Mouse (Mus musculus) testis, adult 2 months (tissue): Measurements from ENCODE around the gene Usp7. TPM values are rescaled to one million over a fixed set of nuclear protein-coding genes. Genes with fewer than 3 reads are reported as not detected.

Experiments
- H3K27ac ChIP-seq: fragments of 200-500 bp; 2 replicates; pipeline ENCODE4 v1.5.1; 2012; ENCODE audit warnings: low read depth, low read length; ENCODE audit not compliant: control insufficient read depth, insufficient read depth
- H3K27me3 ChIP-seq: fragments of 200-500 bp; 2 replicates; pipeline ENCODE4 v1.6.1; 2012; ENCODE audit warnings: mild to moderate bottlenecking, low read length, moderate library complexity; ENCODE audit not compliant: control insufficient read depth, insufficient read depth
- H3K36me3 ChIP-seq: fragments of 200-500 bp; 2 replicates; pipeline ENCODE4 v1.6.1; 2012; ENCODE audit warnings: mild to moderate bottlenecking, low read length; ENCODE audit not compliant: control insufficient read depth, insufficient read depth
- H3K4me1 ChIP-seq: fragments of 200-500 bp; 2 replicates; pipeline ENCODE4 v1.6.1; 2012; ENCODE audit warnings: low read length; ENCODE audit not compliant: control insufficient read depth, insufficient read depth
- H3K4me3 ChIP-seq: fragments of 200-500 bp; 2 replicates; pipeline ENCODE4 v1.5.1; 2012; ENCODE audit warnings: low read depth, mild to moderate bottlenecking, low read length, moderate library complexity, mixed read lengths; ENCODE audit not compliant: control insufficient read depth
- CTCF ChIP-seq: fragments of 200-500 bp; IDR thresholded peaks from 2 replicates; pipeline ENCODE4 v1.5.1; 2012; ENCODE audit warnings: low read depth, mild to moderate bottlenecking, inconsistent platforms, low read length, moderate library complexity; ENCODE audit not compliant: control insufficient read depth, insufficient read depth, insufficient replicate concordance
- POLR2A ChIP-seq: fragments of 200-500 bp; IDR thresholded peaks from 2 replicates; pipeline ENCODE4 v1.6.1; 2012; ENCODE audit warnings: low read depth, mild to moderate bottlenecking, inconsistent platforms, low read length, moderate library complexity; ENCODE audit not compliant: control insufficient read depth
- polyA plus RNA-seq: library from polyadenylated mRNA; depleted of rRNA; stranded (reverse); fragments of >200 nt; gene quantifications from 2 replicates; pipeline ENCODE4 v1.2.3, GENCODE M21; 2012

Usp7 gene
- polyA plus RNA-seq, 1 experiment: 61.5 TPM

DNA sequence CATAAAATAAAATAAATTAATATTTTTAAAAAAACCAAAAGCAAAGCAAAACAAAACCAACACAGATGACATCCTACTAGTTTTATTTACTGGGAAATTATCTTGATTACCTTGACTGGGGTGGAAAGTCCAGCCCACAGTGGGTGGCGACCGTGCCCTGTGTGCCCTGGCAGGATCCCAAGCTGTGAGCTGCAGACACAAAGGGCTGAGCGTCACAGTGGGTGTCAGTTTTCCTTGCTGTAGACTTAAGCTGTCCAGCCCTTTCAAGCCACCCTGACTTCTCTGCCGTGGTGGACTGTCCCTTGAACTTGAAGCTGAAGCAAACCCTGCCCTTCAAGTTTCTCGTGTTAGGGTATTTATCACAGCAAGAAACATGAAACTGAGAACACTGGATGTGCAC is 114.1 kb downstream of the Usp7 start:
- Histone ChIP-seq H3K4me3 (no peak overlapping the region), H3K4me1 (peaks cover 7% of the 10 kb centered on the region), H3K36me3 (no peaks in the 10 kb centered on the region), H3K27ac (no peak overlapping the region), H3K27me3 (no peaks in the 10 kb centered on the region)
- TF ChIP-seq POLR2A: no peak
- TF ChIP-seq CTCF: no peak

DNA sequence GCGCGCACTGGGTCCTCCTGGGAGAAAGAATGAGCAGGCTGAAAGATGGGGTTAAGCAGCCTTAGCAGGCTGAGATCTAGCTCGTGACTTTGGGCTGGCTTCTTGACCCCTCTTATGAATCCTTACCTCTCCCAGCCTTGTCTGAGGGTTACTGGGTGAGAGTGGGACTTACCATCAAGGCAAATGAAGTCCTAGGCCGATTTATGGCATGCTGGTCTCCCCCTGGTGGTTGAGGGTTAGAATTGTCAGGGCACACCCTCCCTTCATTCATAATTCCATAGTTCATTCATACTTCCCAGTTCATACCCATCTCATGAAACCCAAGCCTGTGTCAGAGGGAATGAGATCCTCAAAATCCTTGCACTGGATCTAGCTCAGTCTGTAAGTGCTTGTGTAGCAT is 115.3 kb downstream of the Usp7 start:
- no peak overlapping the region for H3K27ac ChIP-seq
- H3K4me1 ChIP-seq: peaks cover 11% of the 10 kb centered on the region
- H3K36me3 ChIP-seq: no peaks in the 10 kb centered on the region
- H3K4me3 ChIP-seq: no peak overlapping the region
- TF ChIP-seq CTCF (peak; percentile 45; the same call in 1 of the 2 replicates), POLR2A (no peak)
- H3K27me3 ChIP-seq: no peaks in the 10 kb centered on the region

DNA sequence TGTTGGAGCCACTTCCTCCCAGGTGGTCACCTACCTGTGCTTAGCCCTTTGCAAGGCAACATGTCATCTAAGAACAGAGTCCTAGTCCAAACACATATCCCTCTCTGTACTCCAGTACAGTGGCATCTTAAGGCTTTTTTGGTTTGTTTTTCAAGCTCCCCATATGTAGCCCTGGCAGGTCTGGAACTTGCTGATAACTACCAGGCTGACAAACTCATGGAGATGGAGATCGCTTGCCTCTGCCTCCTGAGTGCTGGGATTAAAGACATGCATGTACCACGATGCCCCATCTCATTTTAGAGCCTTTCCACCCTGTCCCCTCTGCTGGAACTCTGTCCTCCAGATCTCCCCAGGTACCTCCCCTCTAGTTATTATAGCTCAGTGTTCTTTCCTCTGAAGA is 115.9 kb downstream of the Usp7 start:
- Histone ChIP-seq H3K4me3 (no peak overlapping the region), H3K27me3 (no peaks in the 10 kb centered on the region), H3K27ac (no peak overlapping the region), H3K36me3 (no peaks in the 10 kb centered on the region), H3K4me1 (peaks cover 17% of the 10 kb centered on the region)
- TF ChIP-seq POLR2A (no peak), CTCF (no peak)

DNA sequence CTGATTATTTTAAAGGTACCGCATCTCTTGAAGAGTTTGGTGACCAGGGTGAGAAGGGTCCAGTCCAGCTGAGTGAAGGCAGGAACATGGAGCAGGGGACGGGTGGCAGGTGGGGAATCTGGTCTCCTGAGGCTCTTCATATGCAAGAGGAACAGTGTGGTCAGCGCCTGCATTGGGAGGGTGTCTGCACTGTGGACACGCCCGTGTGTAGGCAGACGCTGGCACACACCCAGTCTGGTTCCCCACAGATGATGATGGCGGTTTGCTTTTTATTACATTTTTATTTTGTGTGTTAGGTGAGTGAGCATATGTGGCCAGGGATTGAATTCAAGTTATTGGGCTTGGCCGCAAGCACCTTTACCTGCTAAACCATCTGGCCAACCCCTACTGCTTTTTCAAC is 116.5 kb downstream of the Usp7 start:
- Histone ChIP-seq H3K4me3 (no peak overlapping the region), H3K36me3 (no peaks in the 10 kb centered on the region), H3K27ac (no peak overlapping the region), H3K27me3 (no peaks in the 10 kb centered on the region), H3K4me1 (peaks cover 17% of the 10 kb centered on the region)
- TF ChIP-seq POLR2A (no peak), CTCF (no peak)

DNA sequence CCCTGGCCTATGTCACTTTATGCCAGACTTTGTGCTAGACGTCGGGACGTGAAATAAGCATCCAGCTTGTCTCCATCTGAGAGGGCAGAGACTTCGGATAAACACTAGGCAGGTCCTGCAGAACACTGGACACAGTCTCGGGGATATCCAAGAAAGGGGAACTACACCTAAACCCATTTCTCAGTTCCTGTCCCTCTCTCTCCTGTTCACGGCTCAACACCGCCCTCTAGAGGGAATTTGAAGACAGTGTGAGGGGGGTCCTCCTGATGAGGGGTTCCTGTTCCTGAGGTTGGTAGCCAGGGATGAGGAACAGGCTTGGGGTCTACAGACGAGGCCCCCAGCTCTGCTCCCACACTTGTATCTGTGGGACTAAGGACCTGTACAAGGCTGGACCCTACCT is 117.9 kb downstream of the Usp7 start:
- TF ChIP-seq CTCF: peak; percentile 47; the same call in 1 of the 2 replicates
- TF ChIP-seq POLR2A: no peak
- peak overlapping the region; percentile 11; the same call in 1 of the 2 replicates for H3K4me3 ChIP-seq

DNA sequence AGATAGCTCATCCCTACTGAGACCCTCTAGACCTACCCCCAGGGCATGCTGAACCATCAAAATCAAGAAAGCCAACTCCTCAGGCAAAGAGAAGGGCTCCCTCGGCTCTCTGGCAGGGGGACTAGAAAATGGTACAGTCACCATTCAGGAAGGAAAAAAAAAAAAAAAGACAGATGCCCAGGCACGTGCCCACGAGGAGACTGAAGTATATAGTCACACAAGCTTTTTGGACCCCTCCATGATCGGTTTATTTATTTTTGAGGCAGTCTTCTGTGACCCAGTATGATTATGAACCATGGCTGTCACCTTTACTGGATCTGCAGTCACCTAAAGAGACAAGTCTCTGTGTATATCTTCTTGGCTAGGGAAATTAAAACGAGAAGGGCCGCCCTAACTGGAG is 118.8 kb downstream of the Usp7 start:
- H3K27me3 ChIP-seq: no peaks in the 10 kb centered on the region

More for the DNA sequence above, 117.9 kb downstream of the Usp7 start:
- Histone ChIP-seq H3K36me3 (no peaks in the 10 kb centered on the region), H3K27ac (no peak overlapping the region), H3K4me1 (peaks cover 17% of the 10 kb centered on the region), H3K27me3 (no peaks in the 10 kb centered on the region)

DNA sequence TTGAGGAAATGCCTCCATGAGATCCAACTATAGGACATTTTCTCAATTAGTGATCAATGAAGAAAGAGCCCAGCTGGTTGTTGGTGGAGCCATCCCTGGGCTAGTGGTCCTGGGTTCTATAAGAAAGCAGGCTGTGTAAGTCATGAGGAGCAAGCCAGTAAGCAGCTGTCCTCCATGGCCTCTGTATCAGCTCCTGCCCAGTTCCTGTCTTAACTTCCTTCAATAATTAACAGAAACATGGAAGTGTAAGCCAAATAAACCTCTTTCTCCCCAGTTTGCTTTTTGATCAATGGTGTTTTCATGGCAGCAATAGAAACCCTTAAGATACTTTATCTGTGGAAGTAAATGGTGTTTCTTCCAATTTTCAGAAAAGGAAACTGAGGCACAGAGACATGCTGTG is 119.3 kb downstream of the Usp7 start:
- no peak overlapping the region for H3K4me3 ChIP-seq
- H3K36me3 ChIP-seq: no peaks in the 10 kb centered on the region
- no peak overlapping the region for H3K27ac ChIP-seq
- no peak for TF ChIP-seq CTCF
- no peak for TF ChIP-seq POLR2A
- H3K4me1 ChIP-seq: peaks cover 16% of the 10 kb centered on the region
- H3K27me3 ChIP-seq: no peaks in the 10 kb centered on the region

More for the DNA sequence above, 118.8 kb downstream of the Usp7 start:
- TF ChIP-seq CTCF (no peak), POLR2A (no peak)
- Histone ChIP-seq H3K27ac (no peak overlapping the region), H3K36me3 (no peaks in the 10 kb centered on the region), H3K4me3 (no peak overlapping the region), H3K4me1 (peaks cover 17% of the 10 kb centered on the region)

DNA sequence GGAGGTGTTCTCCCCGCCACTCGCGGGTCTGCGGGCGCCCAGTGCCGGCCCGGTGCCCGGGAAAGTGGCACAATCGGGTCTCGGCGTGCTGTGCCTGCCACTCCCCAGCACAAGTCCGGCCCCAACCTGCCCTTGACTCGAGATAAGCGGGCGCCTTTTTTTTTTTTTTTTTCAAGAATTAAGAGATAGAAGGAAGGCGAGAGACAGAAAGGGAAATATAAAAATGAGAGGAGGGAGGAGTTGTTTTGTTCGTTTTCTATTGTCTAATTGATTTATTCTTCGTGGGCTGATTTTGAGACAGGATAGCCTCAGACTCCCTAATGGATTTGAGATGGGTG is 119.8 kb downstream of the Usp7 start:
- Histone ChIP-seq H3K27ac (no peak overlapping the region), H3K4me1 (peaks cover 18% of the 10 kb centered on the region), H3K27me3 (no peaks in the 10 kb centered on the region), H3K4me3 (peak overlapping the region; percentile 91), H3K36me3 (no peaks in the 10 kb centered on the region)
- TF ChIP-seq POLR2A (no peak), CTCF (no peak)
